Mouse (Mus musculus): ENCODE results near the gene Coa6. TPM values are rescaled to one million over a fixed set of nuclear protein-coding genes. Genes with fewer than 3 reads are reported as not detected.
"Not testable (repeated sequence)": the region's sequence is repeated elsewhere in the genome, so short reads cannot be mapped to it uniquely, and the experiment has no call there.

Coa6 gene
- polyA plus RNA-seq, 1 experiment: 50.2 TPM

GRCm38 (mm10) chr8:126391541-126391940 is 30.8 kb upstream of the Coa6 start:
- Histone ChIP-seq H3K27me3 (ENCODE audit: control insufficient read depth, insufficient read depth, low read length) (no peaks in the 10 kb centered on the region), H3K4me1 (ENCODE audit: control insufficient read depth, insufficient read depth, insufficient read length, low read length) (no peaks in the 10 kb centered on the region), H3K4me3 (ENCODE audit: low read depth, low read length) (no peak overlapping the region), H3K27ac (ENCODE audit: insufficient read depth, low read depth, low read length) (no peak overlapping the region), H3K36me3 (ENCODE audit: control insufficient read depth, insufficient read depth, low read length) (no peaks in the 10 kb centered on the region)
- WGBS: 33% methylated on average over 2 of the region's 2 CpGs
- no peak for TF ChIP-seq CTCF (IDR thresholded peaks at IDR 0.05; ENCODE audit: extremely low read depth, insufficient read length, insufficient replicate concordance, low read depth, low read length)
- no peak for TF ChIP-seq POLR2A (IDR thresholded peaks at IDR 0.05; ENCODE audit: low read depth, low read length)

- no peaks in the 10 kb centered on the region for H3K4me1 ChIP-seq (ENCODE audit: control insufficient read depth, insufficient read depth, insufficient read length, low read length)
- no peak for TF ChIP-seq CTCF (IDR thresholded peaks at IDR 0.05; ENCODE audit: extremely low read depth, insufficient read length, insufficient replicate concordance, low read depth, low read length)
- TF ChIP-seq POLR2A (IDR thresholded peaks at IDR 0.05; ENCODE audit: low read depth, low read length): no peak
- no peaks in the 10 kb centered on the region for H3K27me3 ChIP-seq (ENCODE audit: control insufficient read depth, insufficient read depth, low read length)
- H3K27ac ChIP-seq (ENCODE audit: insufficient read depth, low read depth, low read length): no peak overlapping the region
- 73% methylated on average over 9 of the region's 9 CpGs for WGBS
- no peaks in the 10 kb centered on the region for H3K36me3 ChIP-seq (ENCODE audit: control insufficient read depth, insufficient read depth, low read length)
- H3K4me3 ChIP-seq (ENCODE audit: low read depth, low read length): no peak overlapping the region
Measured at GRCm38 (mm10) chr8:126395386-126395785, 26.9 kb upstream of the Coa6 start.

GRCm38 (mm10) chr8:126395917-126396316 is 26.4 kb upstream of the Coa6 start:
- Histone ChIP-seq H3K27me3 (ENCODE audit: control insufficient read depth, insufficient read depth, low read length) (no peaks in the 10 kb centered on the region), H3K27ac (ENCODE audit: insufficient read depth, low read depth, low read length) (no peak overlapping the region), H3K4me3 (ENCODE audit: low read depth, low read length) (no peak overlapping the region), H3K4me1 (ENCODE audit: control insufficient read depth, insufficient read depth, insufficient read length, low read length) (no peaks in the 10 kb centered on the region), H3K36me3 (ENCODE audit: control insufficient read depth, insufficient read depth, low read length) (no peaks in the 10 kb centered on the region)
- 67% methylated on average over 5 of the region's 5 CpGs for WGBS
- TF ChIP-seq CTCF (IDR thresholded peaks at IDR 0.05; ENCODE audit: extremely low read depth, insufficient read length, insufficient replicate concordance, low read depth, low read length) (no peak), POLR2A (IDR thresholded peaks at IDR 0.05; ENCODE audit: low read depth, low read length) (no peak)

GRCm38 (mm10) chr8:126398349-126398748 is 24.0 kb upstream of the Coa6 start:
- Histone ChIP-seq H3K27ac (ENCODE audit: insufficient read depth, low read depth, low read length) (no peak overlapping the region), H3K27me3 (ENCODE audit: control insufficient read depth, insufficient read depth, low read length) (no peaks in the 10 kb centered on the region), H3K4me3 (ENCODE audit: low read depth, low read length) (no peak overlapping the region), H3K36me3 (ENCODE audit: control insufficient read depth, insufficient read depth, low read length) (no peaks in the 10 kb centered on the region), H3K4me1 (ENCODE audit: control insufficient read depth, insufficient read depth, insufficient read length, low read length) (no peaks in the 10 kb centered on the region)
- WGBS: 61% methylated on average over 3 of the region's 3 CpGs
- peak; percentile 39; the same call in 1 of the 2 replicates for TF ChIP-seq CTCF (IDR thresholded peaks at IDR 0.05; ENCODE audit: extremely low read depth, insufficient read length, insufficient replicate concordance, low read depth, low read length)
- TF ChIP-seq POLR2A (IDR thresholded peaks at IDR 0.05; ENCODE audit: low read depth, low read length): no peak

- H3K4me1 ChIP-seq (ENCODE audit: control insufficient read depth, insufficient read depth, insufficient read length, low read length); H3K4me3 ChIP-seq (ENCODE audit: low read depth, low read length); H3K27me3 ChIP-seq (ENCODE audit: control insufficient read depth, insufficient read depth, low read length); H3K27ac ChIP-seq (ENCODE audit: insufficient read depth, low read depth, low read length); H3K36me3 ChIP-seq (ENCODE audit: control insufficient read depth, insufficient read depth, low read length): not testable (repeated sequence)
Measured at GRCm38 (mm10) chr8:126404550-126404949, 17.8 kb upstream of the Coa6 start.

- H3K27me3 ChIP-seq (ENCODE audit: control insufficient read depth, insufficient read depth, low read length): no peaks in the 10 kb centered on the region
- WGBS: 74% methylated on average over 4 of the region's 4 CpGs
- TF ChIP-seq POLR2A (IDR thresholded peaks at IDR 0.05; ENCODE audit: low read depth, low read length) (no peak), CTCF (IDR thresholded peaks at IDR 0.05; ENCODE audit: extremely low read depth, insufficient read length, insufficient replicate concordance, low read depth, low read length) (no peak)
- no peak overlapping the region for H3K27ac ChIP-seq (ENCODE audit: insufficient read depth, low read depth, low read length)
- no peaks in the 10 kb centered on the region for H3K36me3 ChIP-seq (ENCODE audit: control insufficient read depth, insufficient read depth, low read length)
- no peaks in the 10 kb centered on the region for H3K4me1 ChIP-seq (ENCODE audit: control insufficient read depth, insufficient read depth, insufficient read length, low read length)
- H3K4me3 ChIP-seq (ENCODE audit: low read depth, low read length): no peak overlapping the region
Measured at GRCm38 (mm10) chr8:126405030-126405429, 17.3 kb upstream of the Coa6 start.

GRCm38 (mm10) chr8:126420834-126421233 is 1.5 kb upstream of the Coa6 start:
- peaks cover 1% of the 10 kb centered on the region; the same call in 1 of the 2 replicates for H3K36me3 ChIP-seq (ENCODE audit: control insufficient read depth, insufficient read depth, low read length)
- WGBS: 80% methylated on average over 3 of the region's 3 CpGs
- TF ChIP-seq CTCF (IDR thresholded peaks at IDR 0.05; ENCODE audit: extremely low read depth, insufficient read length, insufficient replicate concordance, low read depth, low read length): no peak
- no peak for TF ChIP-seq POLR2A (IDR thresholded peaks at IDR 0.05; ENCODE audit: low read depth, low read length)
- H3K27me3 ChIP-seq (ENCODE audit: control insufficient read depth, insufficient read depth, low read length): no peaks in the 10 kb centered on the region
- peaks cover 6% of the 10 kb centered on the region; the same call in 1 of the 2 replicates for H3K4me1 ChIP-seq (ENCODE audit: control insufficient read depth, insufficient read depth, insufficient read length, low read length)
- H3K27ac ChIP-seq (ENCODE audit: insufficient read depth, low read depth, low read length): no peak overlapping the region
- H3K4me3 ChIP-seq (ENCODE audit: low read depth, low read length): no peak overlapping the region

- Histone ChIP-seq H3K27me3 (ENCODE audit: control insufficient read depth, insufficient read depth, low read length) (no peaks in the 10 kb centered on the region), H3K27ac (ENCODE audit: insufficient read depth, low read depth, low read length) (peak overlapping the region; percentile 63), H3K36me3 (ENCODE audit: control insufficient read depth, insufficient read depth, low read length) (peaks cover 20% of the 10 kb centered on the region), H3K4me3 (ENCODE audit: low read depth, low read length) (peak overlapping the region; percentile 78), H3K4me1 (ENCODE audit: control insufficient read depth, insufficient read depth, insufficient read length, low read length) (peaks cover 6% of the 10 kb centered on the region; the same call in 1 of the 2 replicates)
- TF ChIP-seq CTCF (IDR thresholded peaks at IDR 0.05; ENCODE audit: extremely low read depth, insufficient read length, insufficient replicate concordance, low read depth, low read length) (no peak), POLR2A (IDR thresholded peaks at IDR 0.05; ENCODE audit: low read depth, low read length) (no peak)
- 3% methylated on average over 9 of the region's 9 CpGs for WGBS
Measured at GRCm38 (mm10) chr8:126422920-126423300, 595 bp downstream of the Coa6 start.

All from small intestine, adult 2 months (tissue).